Mouse (Mus musculus): ENCODE data around the gene Heatr5a. TPM values are rescaled to one million over a fixed set of nuclear protein-coding genes. Genes with fewer than 3 reads are reported as not detected.
A peak's percentile ranks its signal among the peaks of the same experiment; 100 is the strongest.

Heatr5a gene
- polyA plus RNA-seq, 1 experiment from 2014 or later: 4.4 TPM

DNA sequence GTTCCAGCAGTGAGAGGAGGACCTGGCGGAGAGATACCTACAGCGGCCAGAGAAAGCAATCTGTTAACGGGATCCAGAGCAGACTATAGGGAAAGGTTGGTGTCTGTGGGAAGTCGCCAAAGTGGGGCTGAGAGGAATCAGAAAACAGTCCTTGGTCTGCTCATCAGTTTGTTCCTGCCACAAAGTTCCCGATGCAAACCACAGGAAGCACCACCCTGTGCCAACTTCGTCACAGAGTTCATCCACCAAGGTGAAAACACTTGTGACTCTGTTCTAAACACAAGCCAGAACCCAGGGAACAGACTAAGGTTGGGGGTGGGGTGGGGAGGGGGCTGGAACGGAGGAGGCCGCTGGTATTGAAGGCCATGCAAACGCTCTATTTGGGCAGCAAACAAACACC, 5.4 kb upstream of the Heatr5a start:
- H3K4me1 ChIP-seq (replicated peaks; ENCODE audit: control insufficient read depth, insufficient read depth, low read length): no peaks in the 10 kb centered on the region
- H3K27ac ChIP-seq (ENCODE audit: low read depth, low read length): no peak overlapping the region
- H3K4me2 ChIP-seq (replicated peaks; ENCODE audit: low read depth): no peak overlapping the region
- H3K9ac ChIP-seq (ENCODE audit: low read depth, low read length): no peak overlapping the region
- 55% methylated on average over 9 of the region's 9 CpGs for WGBS
- no peaks in the 10 kb centered on the region for H3K9me3 ChIP-seq (ENCODE audit: control insufficient read depth)
- no peak for ATAC-seq
- H3K27me3 ChIP-seq (replicated peaks; ENCODE audit: control insufficient read depth, insufficient read depth, low read length): no peaks in the 10 kb centered on the region
- no peaks in the 10 kb centered on the region for H3K36me3 ChIP-seq (ENCODE audit: control insufficient read depth, insufficient read depth)
- no peak for TF ChIP-seq CTCF (IDR thresholded peaks at IDR 0.05; ENCODE audit: low read depth)
- no peak overlapping the region for H3K4me3 ChIP-seq (ENCODE audit: low read depth, low read length)

DNA sequence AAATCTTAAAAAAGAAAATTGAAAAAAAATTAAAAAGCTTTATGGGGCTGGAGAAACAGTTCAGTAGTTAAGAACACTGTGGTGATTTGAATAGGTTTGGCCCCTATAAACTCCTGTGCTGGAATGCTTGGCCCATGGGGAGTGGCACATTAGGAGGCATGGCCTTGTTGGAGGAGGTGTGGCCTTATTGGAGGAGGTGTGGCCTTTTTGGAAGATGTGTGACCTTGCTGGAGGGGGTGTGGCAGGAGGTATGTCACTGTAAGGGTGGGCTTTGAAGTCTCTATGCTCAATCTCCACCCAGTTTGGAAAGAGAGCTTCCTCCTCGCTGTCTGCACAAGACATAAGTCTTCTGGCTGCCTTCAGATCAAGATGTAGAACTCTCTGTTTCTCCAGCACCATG, 3.3 kb upstream of the Heatr5a start:
- no peaks in the 10 kb centered on the region for H3K27me3 ChIP-seq (replicated peaks; ENCODE audit: control insufficient read depth, insufficient read depth, low read length)
- H3K4me1 ChIP-seq (replicated peaks; ENCODE audit: control insufficient read depth, insufficient read depth, low read length): no peaks in the 10 kb centered on the region
- H3K4me2 ChIP-seq (replicated peaks; ENCODE audit: low read depth): no peak overlapping the region
- WGBS: 97% methylated on average over 1 of the region's 1 CpGs
- no peaks in the 10 kb centered on the region for H3K9me3 ChIP-seq (ENCODE audit: control insufficient read depth)
- H3K36me3 ChIP-seq (ENCODE audit: control insufficient read depth, insufficient read depth): no peaks in the 10 kb centered on the region
- no peak for ATAC-seq
- no peak overlapping the region for H3K27ac ChIP-seq (ENCODE audit: low read depth, low read length)
- H3K4me3 ChIP-seq (ENCODE audit: low read depth, low read length): no peak overlapping the region
- H3K9ac ChIP-seq (ENCODE audit: low read depth, low read length): no peak overlapping the region
- TF ChIP-seq CTCF (IDR thresholded peaks at IDR 0.05; ENCODE audit: low read depth): no peak

DNA sequence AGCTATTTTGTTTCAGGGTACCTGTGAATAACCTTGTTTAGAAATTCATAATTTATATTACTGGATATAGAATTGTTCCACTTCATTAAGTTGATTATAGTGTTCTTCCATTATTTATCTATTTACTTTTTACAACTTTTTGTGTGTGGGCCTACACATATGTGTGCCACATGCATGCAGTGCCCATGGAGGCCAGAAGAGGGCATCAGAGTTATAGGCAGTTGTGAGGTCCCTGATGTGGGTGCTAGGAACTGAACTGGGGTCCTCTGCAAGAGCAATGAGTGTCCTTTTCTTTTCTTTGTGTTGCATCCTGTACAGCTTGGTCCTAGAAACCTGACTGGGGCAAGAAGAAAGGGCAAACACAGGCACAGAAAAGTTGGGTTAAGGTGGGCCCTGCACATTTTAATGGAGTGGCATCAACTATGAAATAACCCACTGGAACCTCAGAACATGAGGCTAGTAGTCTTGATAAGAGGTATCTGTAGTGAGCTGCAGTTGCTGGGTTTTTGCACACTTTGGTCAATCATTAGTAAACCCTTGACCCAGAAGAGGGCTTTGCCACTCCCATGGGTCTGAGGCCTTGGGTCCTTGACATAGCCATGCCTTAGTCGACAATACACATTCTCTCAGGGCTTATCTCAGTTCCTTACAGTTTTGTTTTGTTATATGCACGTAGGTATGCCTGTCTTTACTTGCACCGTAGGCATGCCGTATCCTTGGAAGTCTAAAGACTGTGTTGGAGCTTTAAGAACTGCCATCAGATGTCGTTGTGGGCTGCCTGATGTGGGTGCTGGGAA, 1.3 kb upstream of the Heatr5a start:
- H3K36me3 ChIP-seq (ENCODE audit: control insufficient read depth, insufficient read depth): no peaks in the 10 kb centered on the region
- no peak for ATAC-seq
- WGBS: 92% methylated on average over 5 of the region's 5 CpGs
- TF ChIP-seq CTCF (IDR thresholded peaks at IDR 0.05; ENCODE audit: low read depth): peak; percentile 50
- H3K4me2 ChIP-seq (replicated peaks; ENCODE audit: low read depth): no peak overlapping the region
- no peaks in the 10 kb centered on the region for H3K4me1 ChIP-seq (replicated peaks; ENCODE audit: control insufficient read depth, insufficient read depth, low read length)
- no peak overlapping the region for H3K27ac ChIP-seq (ENCODE audit: low read depth, low read length)
- no peak overlapping the region for H3K9ac ChIP-seq (ENCODE audit: low read depth, low read length)
- no peak overlapping the region for H3K4me3 ChIP-seq (ENCODE audit: low read depth, low read length)
- no peaks in the 10 kb centered on the region for H3K27me3 ChIP-seq (replicated peaks; ENCODE audit: control insufficient read depth, insufficient read depth, low read length)
- H3K9me3 ChIP-seq (ENCODE audit: control insufficient read depth): no peaks in the 10 kb centered on the region

DNA sequence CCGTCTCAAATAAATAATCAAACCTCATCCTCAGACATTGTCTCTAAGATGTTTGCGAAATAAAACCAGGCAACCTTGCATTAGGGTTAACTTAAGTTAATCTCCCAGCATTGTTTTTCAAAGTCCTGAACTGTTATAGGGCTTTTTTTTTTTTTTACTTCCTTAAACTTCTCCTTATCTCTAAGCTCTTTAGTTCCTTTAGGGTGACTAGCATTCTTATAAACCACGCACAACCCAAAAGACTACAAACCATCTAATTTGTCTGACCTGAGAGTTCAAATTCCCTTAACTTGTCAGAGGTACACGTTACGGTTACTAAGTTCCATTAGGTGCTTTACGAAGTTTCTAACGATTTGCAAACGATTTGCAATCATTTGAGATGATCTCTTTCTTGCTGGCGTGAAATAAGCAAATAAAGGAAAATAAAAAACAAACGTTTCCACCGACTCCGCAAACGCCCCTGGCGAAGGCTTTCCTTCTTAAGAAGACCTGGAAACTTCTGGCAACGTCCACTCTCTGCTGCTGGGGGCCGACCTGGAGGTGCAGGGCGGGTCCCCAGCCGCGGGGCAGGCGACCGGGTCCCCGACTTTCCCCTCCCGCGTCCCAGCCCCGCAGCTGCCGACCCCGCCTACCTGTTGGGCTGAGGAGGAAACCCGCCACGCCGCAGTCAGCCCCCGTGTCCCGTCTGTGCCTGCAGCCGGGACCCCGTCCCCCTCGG, 610 bp downstream of the Heatr5a start:
- peak overlapping the region; percentile 76 for H3K4me3 ChIP-seq (ENCODE audit: low read depth, low read length)
- peak overlapping the region; percentile 68 for H3K4me2 ChIP-seq (replicated peaks; ENCODE audit: low read depth)
- no peaks in the 10 kb centered on the region for H3K4me1 ChIP-seq (replicated peaks; ENCODE audit: control insufficient read depth, insufficient read depth, low read length)
- H3K27me3 ChIP-seq (replicated peaks; ENCODE audit: control insufficient read depth, insufficient read depth, low read length): no peaks in the 10 kb centered on the region
- WGBS: under 1% methylated on average over 30 of the region's 35 CpGs
- no peaks in the 10 kb centered on the region for H3K9me3 ChIP-seq (ENCODE audit: control insufficient read depth)
- no peak for TF ChIP-seq CTCF (IDR thresholded peaks at IDR 0.05; ENCODE audit: low read depth)
- H3K9ac ChIP-seq (ENCODE audit: low read depth, low read length): peak overlapping the region; percentile 84
- H3K27ac ChIP-seq (ENCODE audit: low read depth, low read length): peak overlapping the region; percentile 92
- ATAC-seq: peak; percentile 57
- H3K36me3 ChIP-seq (ENCODE audit: control insufficient read depth, insufficient read depth): no peaks in the 10 kb centered on the region

DNA sequence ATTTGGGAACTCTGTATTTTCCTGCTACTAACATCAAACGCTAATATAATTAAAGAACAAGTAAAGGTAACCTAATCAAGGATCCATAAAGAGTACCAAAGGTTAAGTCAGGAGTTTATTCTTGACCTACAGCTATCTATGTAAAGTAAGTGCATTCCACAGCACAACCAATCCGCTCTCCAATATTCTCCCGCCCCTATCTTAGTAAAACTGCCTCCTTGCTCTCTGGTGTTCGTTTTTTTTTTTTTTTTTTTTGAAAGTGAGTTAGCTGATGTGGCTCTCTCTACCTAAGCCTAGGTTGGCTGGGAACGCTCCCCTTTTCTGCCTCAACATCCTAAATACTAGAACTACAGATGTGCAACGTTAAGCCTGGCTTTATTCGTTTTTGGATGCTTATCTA, 1.2 kb downstream of the Heatr5a start:
- no peak overlapping the region for H3K27ac ChIP-seq (ENCODE audit: low read depth, low read length)
- H3K4me3 ChIP-seq (ENCODE audit: low read depth, low read length): peak overlapping the region; percentile 76
- TF ChIP-seq CTCF (IDR thresholded peaks at IDR 0.05; ENCODE audit: low read depth): no peak
- no peaks in the 10 kb centered on the region for H3K9me3 ChIP-seq (ENCODE audit: control insufficient read depth)
- no peak overlapping the region for H3K9ac ChIP-seq (ENCODE audit: low read depth, low read length)
- H3K27me3 ChIP-seq (replicated peaks; ENCODE audit: control insufficient read depth, insufficient read depth, low read length): no peaks in the 10 kb centered on the region
- WGBS: 9% methylated on average over 7 of the region's 7 CpGs
- H3K4me1 ChIP-seq (replicated peaks; ENCODE audit: control insufficient read depth, insufficient read depth, low read length): no peaks in the 10 kb centered on the region
- H3K36me3 ChIP-seq (ENCODE audit: control insufficient read depth, insufficient read depth): no peaks in the 10 kb centered on the region
- no peak for ATAC-seq
- peak overlapping the region; percentile 68 for H3K4me2 ChIP-seq (replicated peaks; ENCODE audit: low read depth)

DNA sequence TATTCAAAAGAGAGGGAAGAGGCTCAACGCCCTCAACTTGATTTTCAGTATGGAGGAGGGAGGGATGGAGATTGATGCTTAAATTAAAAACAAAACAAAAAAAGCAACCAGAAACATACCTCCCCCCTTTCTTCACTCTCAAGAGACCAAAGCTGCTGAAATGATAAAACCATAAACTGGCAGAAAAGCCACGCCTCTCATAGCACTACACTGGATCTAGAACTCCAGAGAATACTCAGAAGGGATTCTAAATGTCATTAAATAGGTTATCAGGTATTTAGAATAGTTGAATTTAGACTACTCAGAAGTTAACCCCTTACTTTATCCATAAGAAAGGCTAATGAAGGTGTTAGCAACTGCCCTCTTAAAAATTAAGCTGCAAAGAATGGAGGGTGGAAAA, 2.0 kb downstream of the Heatr5a start:
- Histone ChIP-seq H3K4me3 (ENCODE audit: low read depth, low read length) (no peak overlapping the region), H3K4me2 (replicated peaks; ENCODE audit: low read depth) (no peak overlapping the region), H3K9ac (ENCODE audit: low read depth, low read length) (no peak overlapping the region), H3K9me3 (ENCODE audit: control insufficient read depth) (no peaks in the 10 kb centered on the region), H3K36me3 (ENCODE audit: control insufficient read depth, insufficient read depth) (no peaks in the 10 kb centered on the region), H3K27me3 (replicated peaks; ENCODE audit: control insufficient read depth, insufficient read depth, low read length) (no peaks in the 10 kb centered on the region), H3K4me1 (replicated peaks; ENCODE audit: control insufficient read depth, insufficient read depth, low read length) (no peaks in the 10 kb centered on the region), H3K27ac (ENCODE audit: low read depth, low read length) (no peak overlapping the region)
- no peak for TF ChIP-seq CTCF (IDR thresholded peaks at IDR 0.05; ENCODE audit: low read depth)
- no peak for ATAC-seq
- 81% methylated on average over 2 of the region's 2 CpGs for WGBS
